Mouse (Mus musculus) myocyte (in vitro differentiated cells): ENCODE measurements at regions not wholly inside any gene's neighbourhood (a gene's known extent, or its start where the extent isn't known, plus 50 kb on each side); places are given as distances from the start of the nearest gene placed in this dataset.

Source experiments
- H3K27me3 ChIP-seq: one replicate; pipeline ENCODE4 v1.6.1; 2011; ENCODE audit not compliant: control insufficient read depth, insufficient read depth, insufficient read length
- H3K36me3 ChIP-seq: one replicate; pipeline ENCODE4 v1.6.1; 2011; ENCODE audit not compliant: control insufficient read depth, insufficient read depth
- H3K4me2 ChIP-seq: one replicate; pipeline ENCODE4 v1.6.1; 2011; ENCODE audit warnings: low read depth, control low read depth
- H3K4me3 ChIP-seq: one replicate; pipeline ENCODE4 v1.5.1; 2011; ENCODE audit warnings: mild to moderate bottlenecking, control low read depth, moderate library complexity
- H3K79me2 ChIP-seq: one replicate; pipeline ENCODE4 v1.6.1; 2011; ENCODE audit not compliant: control insufficient read depth, insufficient read depth
- H3ac ChIP-seq: one replicate; pipeline ENCODE4 v1.6.1; 2011; ENCODE audit not compliant: control insufficient read depth, insufficient read length
- CEBPB ChIP-seq: IDR thresholded peaks from 2 replicates; pipeline ENCODE4 v1.6.1; 2011; ENCODE audit warnings: mild to moderate bottlenecking, moderate library complexity; ENCODE audit not compliant: poor library complexity, insufficient read depth, severe bottlenecking
- E2F4 ChIP-seq: IDR thresholded peaks from one replicate; pipeline ENCODE4 v1.6.1; 2011; ENCODE audit warnings: mild to moderate bottlenecking, control low read depth, moderate library complexity; ENCODE audit not compliant: insufficient read depth
- MAX ChIP-seq: IDR thresholded peaks from one replicate; pipeline ENCODE4 v1.6.1; 2011; ENCODE audit warnings: low read depth, mild to moderate bottlenecking, control low read depth
- MYOD1 ChIP-seq, 3 experiments: IDR thresholded peaks; one replicate each; pipeline ENCODE4 v1.6.1; 2011; ENCODE audit warnings: control low read depth in 2 of 3, low read depth in 2 of 3, mild to moderate bottlenecking in 2 of 3, moderate library complexity in 1 of 3; ENCODE audit not compliant: insufficient read length in 2 of 3, control insufficient read depth in 1 of 3
- MYOG ChIP-seq, 3 experiments: IDR thresholded peaks; one replicate each; pipeline ENCODE4 v1.6.1; 2011; ENCODE audit warnings: control low read depth in 2 of 3, low read depth in 2 of 3, mild to moderate bottlenecking in 2 of 3; ENCODE audit not compliant: insufficient read length in 2 of 3, control insufficient read depth in 1 of 3, insufficient read depth in 1 of 3
- POLR2A ChIP-seq: IDR thresholded peaks from one replicate; pipeline ENCODE4 v1.6.1; 2011; ENCODE audit warnings: low read depth, mild to moderate bottlenecking, control low read depth, moderate library complexity; ENCODE audit not compliant: insufficient read length
- POLR2AphosphoS2 ChIP-seq: IDR thresholded peaks from one replicate; pipeline ENCODE4 v1.6.1; 2011; ENCODE audit warnings: low read depth, control low read depth; ENCODE audit not compliant: insufficient read length
- REST ChIP-seq: IDR thresholded peaks from one replicate; pipeline ENCODE4 v1.6.1; 2011; ENCODE audit warnings: mild to moderate bottlenecking, control low read depth, moderate library complexity; ENCODE audit not compliant: insufficient read depth, insufficient read length
- SRF ChIP-seq: IDR thresholded peaks from one replicate; pipeline ENCODE4 v1.6.1; 2011; ENCODE audit warnings: low read depth; ENCODE audit not compliant: control insufficient read depth, insufficient read length
- TCF12 ChIP-seq: IDR thresholded peaks from one replicate; pipeline ENCODE4 v1.6.1; 2011; ENCODE audit warnings: mild to moderate bottlenecking, control low read depth; ENCODE audit not compliant: poor library complexity, insufficient read depth, severe bottlenecking
- TCF3 ChIP-seq: IDR thresholded peaks from one replicate; pipeline ENCODE4 v1.6.1; 2011; ENCODE audit warnings: low read depth, control low read depth; ENCODE audit not compliant: insufficient read length
- USF1 ChIP-seq: IDR thresholded peaks from one replicate; pipeline ENCODE4 v1.6.1; 2011; ENCODE audit warnings: low read depth, mild to moderate bottlenecking, control low read depth, moderate library complexity

GRCm38 (mm10) chr4:7755473-7755872, 483.4 kb downstream of the Car8 start:
- no peaks in the 10 kb centered on the region for H3K27me3 ChIP-seq
- TF ChIP-seq USF1 (no peak), MAX (no peak), SRF (no peak), TCF12 (no peak), TCF3 (no peak), POLR2AphosphoS2 (no peak), E2F4 (no peak), POLR2A (no peak), MYOD1 (IDR thresholded peaks at IDR 0.05; ENCODE audit: control insufficient read depth in 1 of 3, insufficient read length in 2 of 3, low read depth in 2 of 3) (no peak), MYOG (IDR thresholded peaks at IDR 0.05; ENCODE audit: control insufficient read depth in 1 of 3, insufficient read depth in 1 of 3, insufficient read length in 2 of 3, low read depth in 2 of 3) (no peak), CEBPB (no peak), REST (no peak)
- no peak overlapping the region for H3K4me3 ChIP-seq
- no peaks in the 10 kb centered on the region for H3K79me2 ChIP-seq
- no peak overlapping the region for H3ac ChIP-seq
- H3K36me3 ChIP-seq: no peaks in the 10 kb centered on the region
- no peak overlapping the region for H3K4me2 ChIP-seq

- H3K27me3 ChIP-seq: no peaks in the 10 kb centered on the region
- H3K36me3 ChIP-seq: no peaks in the 10 kb centered on the region
- no peaks in the 10 kb centered on the region for H3K79me2 ChIP-seq
- no peak for TF ChIP-seq POLR2A
- TF ChIP-seq MAX: no peak
- no peak for TF ChIP-seq REST
- no peak for TF ChIP-seq POLR2AphosphoS2
- H3ac ChIP-seq: no peak overlapping the region
- no peak overlapping the region for H3K4me2 ChIP-seq
- H3K4me3 ChIP-seq: no peak overlapping the region
These were observed 484.9 kb downstream of the Car8 start for GRCm38 (mm10) chr4:7753931-7754330.

GRCm38 (mm10) chr4:7751208-7751607, 487.6 kb downstream of the Car8 start:
- H3K79me2 ChIP-seq: no peaks in the 10 kb centered on the region
- no peak overlapping the region for H3K4me2 ChIP-seq
- H3K27me3 ChIP-seq: no peaks in the 10 kb centered on the region
- no peak for TF ChIP-seq MAX
- no peak for TF ChIP-seq E2F4
- H3K36me3 ChIP-seq: no peaks in the 10 kb centered on the region
- H3K4me3 ChIP-seq: no peak overlapping the region
- H3ac ChIP-seq: no peak overlapping the region

GRCm38 (mm10) chr4:7722893-7723292, 515.9 kb downstream of the Car8 start:
- Histone ChIP-seq H3K4me3 (no peak overlapping the region), H3K4me2 (no peak overlapping the region), H3K27me3 (no peaks in the 10 kb centered on the region), H3K36me3 (no peaks in the 10 kb centered on the region), H3K79me2 (no peaks in the 10 kb centered on the region), H3ac (no peak overlapping the region)
- TF ChIP-seq CEBPB: no peak
- TF ChIP-seq REST: no peak
- TF ChIP-seq MYOD1 (IDR thresholded peaks at IDR 0.05; ENCODE audit: control insufficient read depth in 1 of 3, insufficient read length in 2 of 3, low read depth in 2 of 3): no peak

GRCm38 (mm10) chr4:7688516-7688915, 550.3 kb downstream of the Car8 start:
- H3K4me2 ChIP-seq: peak overlapping the region; percentile 50
- no peak overlapping the region for H3ac ChIP-seq
- TF ChIP-seq TCF12 (no peak), MYOD1 (IDR thresholded peaks at IDR 0.05; ENCODE audit: control insufficient read depth in 1 of 3, insufficient read length in 2 of 3, low read depth in 2 of 3) (no peak), E2F4 (no peak), POLR2AphosphoS2 (no peak), REST (no peak), SRF (no peak), USF1 (no peak), MYOG (IDR thresholded peaks at IDR 0.05; ENCODE audit: control insufficient read depth in 1 of 3, insufficient read depth in 1 of 3, insufficient read length in 2 of 3, low read depth in 2 of 3) (no peak), POLR2A (no peak), TCF3 (no peak), MAX (no peak), CEBPB (no peak)
- no peaks in the 10 kb centered on the region for H3K79me2 ChIP-seq
- H3K27me3 ChIP-seq: no peaks in the 10 kb centered on the region
- H3K4me3 ChIP-seq: no peak overlapping the region
- H3K36me3 ChIP-seq: no peaks in the 10 kb centered on the region

GRCm38 (mm10) chr4:7687231-7687630, 551.6 kb downstream of the Car8 start:
- TF ChIP-seq CEBPB: no peak
- TF ChIP-seq REST: no peak
- TF ChIP-seq E2F4: no peak
- no peak for TF ChIP-seq POLR2A
- TF ChIP-seq SRF: no peak
- no peak for TF ChIP-seq MAX
- TF ChIP-seq USF1: no peak
- TF ChIP-seq TCF3: no peak
- no peak for TF ChIP-seq TCF12
- TF ChIP-seq POLR2AphosphoS2: no peak
- no peak for TF ChIP-seq MYOG (IDR thresholded peaks at IDR 0.05; ENCODE audit: control insufficient read depth in 1 of 3, insufficient read depth in 1 of 3, insufficient read length in 2 of 3, low read depth in 2 of 3)
- no peak for TF ChIP-seq MYOD1 (IDR thresholded peaks at IDR 0.05; ENCODE audit: control insufficient read depth in 1 of 3, insufficient read length in 2 of 3, low read depth in 2 of 3)
- Histone ChIP-seq H3K4me3 (no peak overlapping the region), H3K79me2 (no peaks in the 10 kb centered on the region)

More at GRCm38 (mm10) chr4:7687231-7687630, 551.6 kb downstream of the Car8 start:
- Histone ChIP-seq H3ac (no peak overlapping the region), H3K27me3 (no peaks in the 10 kb centered on the region), H3K36me3 (no peaks in the 10 kb centered on the region), H3K4me2 (no peak overlapping the region)
